8 mouse cellular contexts compared by ENCODE assay signal in the genomic region with DNA sequence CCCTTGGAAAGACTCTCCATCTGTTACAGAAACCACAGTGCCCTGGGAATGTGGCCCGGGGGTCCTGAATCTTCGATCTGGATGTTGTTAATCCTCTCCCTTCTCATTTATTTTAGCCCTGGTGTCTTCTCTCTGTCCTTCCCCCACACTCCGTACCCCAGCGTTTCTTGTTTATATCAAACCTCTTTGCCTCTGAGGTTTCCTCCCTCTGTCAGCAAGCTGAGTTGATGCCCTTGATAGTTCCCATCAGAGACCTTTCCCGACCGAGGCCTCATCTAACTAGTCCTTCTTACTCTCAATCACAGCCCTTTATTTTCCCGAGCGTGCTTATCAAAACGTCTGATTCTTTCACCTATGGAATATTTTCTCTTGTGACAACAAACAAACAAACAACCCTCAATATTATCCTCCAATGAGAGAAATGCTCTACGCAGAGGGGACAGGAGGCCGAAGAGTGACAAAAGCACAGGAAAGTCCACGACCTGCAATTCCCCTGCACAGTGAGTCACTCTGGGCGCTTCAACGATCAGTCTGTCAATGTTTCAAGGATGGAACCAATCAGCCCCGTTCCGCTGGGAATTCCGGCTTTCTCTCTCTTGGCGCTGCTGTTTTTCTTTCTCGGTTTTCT. TPM values are rescaled to one million over a fixed set of nuclear protein-coding genes. Genes with fewer than 3 reads are reported as not detected.
A peak's percentile ranks its signal among the peaks of the same experiment; 100 is the strongest.
DNase-seq lines count a peak whose midpoint lies in the region; ATAC-seq and TF ChIP-seq lines count a peak whose summit lies in the region.

No protein-coding gene starts in this region.

- WGBS in kidney, embryonic 15.5 days = under 1% methylated on average over 19 of the region's 19 CpGs
- 2% methylated on average over 19 of the region's 19 CpGs for WGBS in hindbrain, embryonic 10.5 days
- WGBS in midbrain, embryonic 14.5 days = under 1% methylated on average over 19 of the region's 19 CpGs

- peak overlapping the region; percentile 95 for H3K4me3 ChIP-seq in kidney, embryonic 15.5 days (replicated peaks)
- peak overlapping the region; percentile 84 for H3K4me3 ChIP-seq in bone marrow macrophage, adult 2 months (ENCODE audit: insufficient read depth, low read length)
- H3K4me3 ChIP-seq in hindbrain, embryonic 10.5 days = peak overlapping the region; percentile 83
- H3K4me3 ChIP-seq in midbrain, embryonic 14.5 days (replicated peaks; ENCODE audit: low read depth, low read length) = peak overlapping the region; percentile 91

- no peaks in the 10 kb centered on the region for H3K9me3 ChIP-seq in kidney, embryonic 15.5 days (replicated peaks)
- no peaks in the 10 kb centered on the region for H3K9me3 ChIP-seq in hindbrain, embryonic 10.5 days
- H3K9me3 ChIP-seq in midbrain, embryonic 14.5 days (ENCODE audit: control insufficient read depth, low read length) = no peaks in the 10 kb centered on the region

- no peaks in the 10 kb centered on the region for H3K27me3 ChIP-seq in kidney, embryonic 15.5 days
- H3K27me3 ChIP-seq in hindbrain, embryonic 10.5 days (ENCODE audit: insufficient read depth, poor library complexity, severe bottlenecking) = peaks cover 8% of the 10 kb centered on the region; the same call in 1 of the 2 replicates
- H3K27me3 ChIP-seq in midbrain, embryonic 14.5 days (ENCODE audit: control insufficient read depth, insufficient read depth, low read length) = no peaks in the 10 kb centered on the region

- peaks cover 32% of the 10 kb centered on the region for H3K4me1 ChIP-seq in kidney, embryonic 15.5 days
- H3K4me1 ChIP-seq in bone marrow macrophage, adult 2 months (ENCODE audit: control insufficient read depth, insufficient read depth, low read length) = peaks cover 23% of the 10 kb centered on the region
- peaks cover 35% of the 10 kb centered on the region for H3K4me1 ChIP-seq in hindbrain, embryonic 10.5 days (replicated peaks)
- peaks cover 24% of the 10 kb centered on the region for H3K4me1 ChIP-seq in midbrain, embryonic 14.5 days (ENCODE audit: control insufficient read depth, insufficient read depth, low read length)

- H3K36me3 ChIP-seq in kidney, embryonic 15.5 days = peaks cover 6% of the 10 kb centered on the region
- peaks cover 7% of the 10 kb centered on the region for H3K36me3 ChIP-seq in hindbrain, embryonic 10.5 days
- no peaks in the 10 kb centered on the region for H3K36me3 ChIP-seq in midbrain, embryonic 14.5 days (ENCODE audit: control insufficient read depth, insufficient read depth, low read length)

- no peak for DNase-seq in kidney, postnatal 14 days
- no peak for DNase-seq in hindbrain, embryonic 10.5 days (ENCODE audit: low spot score)
- no peak for DNase-seq in midbrain, embryonic 14.5 days
- no peak for DNase-seq in left cerebral cortex, postnatal 25 days (ENCODE audit: low spot score in 2 of 2)
- DNase-seq in right cerebral cortex, postnatal 10 days (ENCODE audit: low spot score in 2 of 2) = no peak
- DNase-seq in layer of hippocampus, adult 9-10 months (ENCODE audit: low spot score) = no peak

- no peak for TF ChIP-seq POLR2A in bone marrow macrophage, adult 2 months (IDR thresholded peaks at IDR 0.05; ENCODE audit: borderline replicate concordance, low read depth, low read length)

- ATAC-seq in kidney, embryonic 15.5 days (replicated peaks; ENCODE audit: low FRiP score) = peak; percentile 1; the same call in 1 of the 2 replicates
- 0 out of 2 replicates have a peak, but pooled peaks have one; percentile 13 for ATAC-seq in midbrain, embryonic 14.5 days (ENCODE audit: low FRiP score, low TSS enrichment)

- H3K9ac ChIP-seq in kidney, embryonic 15.5 days = peak overlapping the region; percentile 67
- peak overlapping the region; percentile 61 for H3K9ac ChIP-seq in midbrain, embryonic 14.5 days (replicated peaks; ENCODE audit: low read length)

- TF ChIP-seq CTCF in bone marrow macrophage, adult 2 months (IDR thresholded peaks at IDR 0.05; ENCODE audit: low read depth, low read length) = no peak

- intact Hi-C loops in left cerebral cortex, postnatal 25 days (cut with DNase I) = no loop called here

- H3K4me2 ChIP-seq in kidney, embryonic 15.5 days = peak overlapping the region; percentile 91
- peak overlapping the region; percentile 75 for H3K4me2 ChIP-seq in midbrain, embryonic 14.5 days (ENCODE audit: low read length)

- H3K27ac ChIP-seq in kidney, embryonic 15.5 days = peak overlapping the region; percentile 91
- H3K27ac ChIP-seq in bone marrow macrophage, adult 2 months (ENCODE audit: insufficient read depth, low read depth, low read length) = peak overlapping the region; percentile 82
- H3K27ac ChIP-seq in hindbrain, embryonic 10.5 days = peak overlapping the region; percentile 93
- peak overlapping the region; percentile 86 for H3K27ac ChIP-seq in midbrain, embryonic 14.5 days (replicated peaks; ENCODE audit: low read depth, low read length)

RNA-seq across cellular contexts. Expression of a gene that starts 0.7 kb away (rescaled TPM):
- 7.4 and 8.7 TPM in 2 replicates for polyA plus RNA-seq in kidney, embryonic 15.5 days (2015; fragmentation: Nextera tagmentation; extraction: Ambion mirVana)
- polyA plus RNA-seq in bone marrow macrophage, adult 2 months (2012; ENCODE audit: insufficient read depth, insufficient read length, missing spikeins) = 30.5 and 36.9 TPM in 2 replicates
- 8.5 and 12.6 TPM in 2 replicates for polyA plus RNA-seq in hindbrain, embryonic 10.5 days (2016; fragmentation: Nextera tagmentation; extraction: Ambion mirVana)
- polyA plus RNA-seq in midbrain, embryonic 14.5 days (2014; fragmentation: Nextera tagmentation; extraction: Ambion mirVana) = 17.3 and 20.1 TPM in 2 replicates
- total RNA-seq in left cerebral cortex, postnatal 25 days (2021) = 10 to 100 TPM; 29.1 to 29.5 TPM

RNA-seq across cellular contexts. Expression of a gene that starts 11.8 kb away (rescaled TPM):
- 60.8 and 64.3 TPM in 2 replicates for polyA plus RNA-seq in kidney, embryonic 15.5 days (2015; fragmentation: Nextera tagmentation; extraction: Ambion mirVana)
- 9.8 and 14.6 TPM in 2 replicates for polyA plus RNA-seq in bone marrow macrophage, adult 2 months (2012; ENCODE audit: insufficient read depth, insufficient read length, missing spikeins)
- polyA plus RNA-seq in hindbrain, embryonic 10.5 days (2016; fragmentation: Nextera tagmentation; extraction: Ambion mirVana) = 56.6 and 57.6 TPM in 2 replicates
- 28.0 and 36.5 TPM in 2 replicates for polyA plus RNA-seq in midbrain, embryonic 14.5 days (2014; fragmentation: Nextera tagmentation; extraction: Ambion mirVana)
- 10 to 100 TPM; 16.9 to 18.2 TPM for total RNA-seq in left cerebral cortex, postnatal 25 days (2021)

RNA-seq across cellular contexts. Expression of a gene that starts 13.4 kb away (rescaled TPM):
- 164 and 175 TPM in 2 replicates for polyA plus RNA-seq in kidney, embryonic 15.5 days (2015; fragmentation: Nextera tagmentation; extraction: Ambion mirVana)
- 52.8 and 53.9 TPM in 2 replicates for polyA plus RNA-seq in bone marrow macrophage, adult 2 months (2012; ENCODE audit: insufficient read depth, insufficient read length, missing spikeins)
- 184 and 228 TPM in 2 replicates for polyA plus RNA-seq in hindbrain, embryonic 10.5 days (2016; fragmentation: Nextera tagmentation; extraction: Ambion mirVana)
- polyA plus RNA-seq in midbrain, embryonic 14.5 days (2014; fragmentation: Nextera tagmentation; extraction: Ambion mirVana) = 14.6 and 29.6 TPM in 2 replicates
- total RNA-seq in left cerebral cortex, postnatal 25 days (2021) = under 1 TPM; 0.73 to 0.99 TPM

RNA-seq across cellular contexts. Expression of a gene that starts 29.4 kb away (rescaled TPM):
- 83.5 and 101 TPM in 2 replicates for polyA plus RNA-seq in kidney, embryonic 15.5 days (2015; fragmentation: Nextera tagmentation; extraction: Ambion mirVana)
- 76.6 and 79.4 TPM in 2 replicates for polyA plus RNA-seq in bone marrow macrophage, adult 2 months (2012; ENCODE audit: insufficient read depth, insufficient read length, missing spikeins)
- polyA plus RNA-seq in hindbrain, embryonic 10.5 days (2016; fragmentation: Nextera tagmentation; extraction: Ambion mirVana) = 67.1 and 108 TPM in 2 replicates
- 258 and 260 TPM in 2 replicates for polyA plus RNA-seq in midbrain, embryonic 14.5 days (2014; fragmentation: Nextera tagmentation; extraction: Ambion mirVana)
- total RNA-seq in left cerebral cortex, postnatal 25 days (2021) = 1,000 to 10,000 TPM; 1,099 to 1,151 TPM

RNA-seq across cellular contexts. Expression of a gene that starts 36.2 kb away (rescaled TPM):
- 12.1 and 13.7 TPM in 2 replicates for polyA plus RNA-seq in kidney, embryonic 15.5 days (2015; fragmentation: Nextera tagmentation; extraction: Ambion mirVana)
- 24.7 and 35.9 TPM in 2 replicates for polyA plus RNA-seq in bone marrow macrophage, adult 2 months (2012; ENCODE audit: insufficient read depth, insufficient read length, missing spikeins)
- polyA plus RNA-seq in hindbrain, embryonic 10.5 days (2016; fragmentation: Nextera tagmentation; extraction: Ambion mirVana) = 7.8 and 9.8 TPM in 2 replicates
- 9.3 and 13.1 TPM in 2 replicates for polyA plus RNA-seq in midbrain, embryonic 14.5 days (2014; fragmentation: Nextera tagmentation; extraction: Ambion mirVana)
- 100 to 1,000 TPM in 1 of 2 experiments, 10 to 100 TPM in 1; 98.9 to 108 TPM for total RNA-seq in left cerebral cortex, postnatal 25 days (2021)
